Mouse (Mus musculus): ENCODE results near the gene Ptpn3. TPM values are rescaled to one million over a fixed set of nuclear protein-coding genes. Genes with fewer than 3 reads are reported as not detected.

Ptpn3 gene
- polyA plus RNA-seq, 1 experiment from 2014 or later: 3.5 TPM

GRCm38 (mm10) chr4:57294971-57295656 is 6.5 kb downstream of the Ptpn3 start:
- Histone ChIP-seq H3K4me2 (replicated peaks) (no peak overlapping the region), H3K27ac (no peak overlapping the region), H3K4me3 (no peak overlapping the region), H3K9me3 (no peaks in the 10 kb centered on the region), H3K9ac (no peak overlapping the region), H3K36me3 (no peaks in the 10 kb centered on the region), H3K4me1 (peaks cover 27% of the 10 kb centered on the region), H3K27me3 (peaks cover 49% of the 10 kb centered on the region)
- 73% methylated on average over 9 of the region's 9 CpGs for WGBS
- ATAC-seq (ENCODE audit: low FRiP score, low read depth): no peak

GRCm38 (mm10) chr4:57292670-57293069 is 9.0 kb downstream of the Ptpn3 start:
- H3K36me3 ChIP-seq: no peaks in the 10 kb centered on the region
- H3K9ac ChIP-seq: no peak overlapping the region
- H3K4me2 ChIP-seq (replicated peaks): no peak overlapping the region
- 84% methylated on average over 5 of the region's 5 CpGs for WGBS
- H3K4me1 ChIP-seq: 0 out of 2 replicates have a peak, but pooled peaks cover 13% of the 10 kb centered on the region
- no peak for ATAC-seq (ENCODE audit: low FRiP score, low read depth)
- H3K27me3 ChIP-seq: peaks cover 29% of the 10 kb centered on the region
- no peak overlapping the region for H3K4me3 ChIP-seq
- H3K27ac ChIP-seq: no peak overlapping the region
- no peaks in the 10 kb centered on the region for H3K9me3 ChIP-seq

GRCm38 (mm10) chr4:57290049-57290448 is 11.6 kb downstream of the Ptpn3 start:
- Histone ChIP-seq H3K27me3 (0 out of 2 replicates have a peak, but pooled peaks cover 4% of the 10 kb centered on the region), H3K4me1 (0 out of 2 replicates have a peak, but pooled peaks cover 6% of the 10 kb centered on the region), H3K36me3 (no peaks in the 10 kb centered on the region), H3K9ac (no peak overlapping the region), H3K4me2 (replicated peaks) (no peak overlapping the region), H3K27ac (no peak overlapping the region), H3K4me3 (no peak overlapping the region), H3K9me3 (no peaks in the 10 kb centered on the region)
- no peak for ATAC-seq (ENCODE audit: low FRiP score, low read depth)
- 80% methylated on average over 6 of the region's 6 CpGs for WGBS

- no peak overlapping the region for H3K4me2 ChIP-seq (replicated peaks)
- H3K27ac ChIP-seq: no peak overlapping the region
- 82% methylated on average over 3 of the region's 3 CpGs for WGBS
- no peaks in the 10 kb centered on the region for H3K9me3 ChIP-seq
- H3K27me3 ChIP-seq: no peaks in the 10 kb centered on the region
- no peak for ATAC-seq (ENCODE audit: low FRiP score, low read depth)
- H3K4me1 ChIP-seq: 0 out of 2 replicates have a peak, but pooled peaks cover 3% of the 10 kb centered on the region
- H3K9ac ChIP-seq: no peak overlapping the region
- no peak overlapping the region for H3K4me3 ChIP-seq
- no peaks in the 10 kb centered on the region for H3K36me3 ChIP-seq
Observed at GRCm38 (mm10) chr4:57287808-57288207, 13.8 kb downstream of the Ptpn3 start.

- H3K9me3 ChIP-seq: no peaks in the 10 kb centered on the region
- ATAC-seq (ENCODE audit: low FRiP score, low read depth): no peak
- no peaks in the 10 kb centered on the region for H3K36me3 ChIP-seq
- no peaks in the 10 kb centered on the region for H3K4me1 ChIP-seq
- 91% methylated on average over 2 of the region's 2 CpGs for WGBS
- no peaks in the 10 kb centered on the region for H3K27me3 ChIP-seq
- no peak overlapping the region for H3K4me3 ChIP-seq
- H3K9ac ChIP-seq: no peak overlapping the region
- H3K27ac ChIP-seq: no peak overlapping the region
- no peak overlapping the region for H3K4me2 ChIP-seq (replicated peaks)
Observed at GRCm38 (mm10) chr4:57285251-57285650, 16.4 kb downstream of the Ptpn3 start.

GRCm38 (mm10) chr4:57283189-57283588 is 18.4 kb downstream of the Ptpn3 start:
- Histone ChIP-seq H3K9ac (no peak overlapping the region), H3K27me3 (no peaks in the 10 kb centered on the region), H3K4me1 (peaks cover 16% of the 10 kb centered on the region), H3K9me3 (no peaks in the 10 kb centered on the region), H3K4me3 (no peak overlapping the region), H3K36me3 (no peaks in the 10 kb centered on the region), H3K4me2 (replicated peaks) (no peak overlapping the region), H3K27ac (no peak overlapping the region)
- 75% methylated on average over 3 of the region's 3 CpGs for WGBS
- ATAC-seq (ENCODE audit: low FRiP score, low read depth): no peak

- 57% methylated on average over 6 of the region's 6 CpGs for WGBS
- Histone ChIP-seq H3K4me1 (peaks cover 16% of the 10 kb centered on the region), H3K36me3 (no peaks in the 10 kb centered on the region), H3K9me3 (no peaks in the 10 kb centered on the region), H3K27ac (no peak overlapping the region), H3K4me3 (no peak overlapping the region), H3K9ac (no peak overlapping the region), H3K27me3 (no peaks in the 10 kb centered on the region), H3K4me2 (replicated peaks) (no peak overlapping the region)
- ATAC-seq (ENCODE audit: low FRiP score, low read depth): no peak
Observed at GRCm38 (mm10) chr4:57282630-57283029, 19.0 kb downstream of the Ptpn3 start.

- WGBS: 60% methylated on average over 5 of the region's 5 CpGs
- H3K27me3 ChIP-seq: no peaks in the 10 kb centered on the region
- H3K27ac ChIP-seq: no peak overlapping the region
- ATAC-seq (ENCODE audit: low FRiP score, low read depth): no peak
- no peaks in the 10 kb centered on the region for H3K9me3 ChIP-seq
- H3K4me2 ChIP-seq (replicated peaks): no peak overlapping the region
- H3K4me3 ChIP-seq: no peak overlapping the region
- peaks cover 16% of the 10 kb centered on the region for H3K4me1 ChIP-seq
- no peaks in the 10 kb centered on the region for H3K36me3 ChIP-seq
- H3K9ac ChIP-seq: no peak overlapping the region
Observed at GRCm38 (mm10) chr4:57282179-57282578, 19.5 kb downstream of the Ptpn3 start.

GRCm38 (mm10) chr4:57280888-57281287 is 20.7 kb downstream of the Ptpn3 start:
- Histone ChIP-seq H3K27me3 (no peaks in the 10 kb centered on the region), H3K4me1 (peaks cover 16% of the 10 kb centered on the region), H3K36me3 (no peaks in the 10 kb centered on the region), H3K4me3 (no peak overlapping the region), H3K4me2 (replicated peaks) (no peak overlapping the region), H3K9ac (no peak overlapping the region), H3K9me3 (no peaks in the 10 kb centered on the region), H3K27ac (no peak overlapping the region)
- no peak for ATAC-seq (ENCODE audit: low FRiP score, low read depth)
- WGBS: 86% methylated on average over 5 of the region's 5 CpGs

GRCm38 (mm10) chr4:57279229-57279628 is 22.4 kb downstream of the Ptpn3 start:
- H3K9me3 ChIP-seq: no peaks in the 10 kb centered on the region
- H3K4me1 ChIP-seq: peaks cover 16% of the 10 kb centered on the region
- H3K4me3 ChIP-seq: no peak overlapping the region
- H3K36me3 ChIP-seq: no peaks in the 10 kb centered on the region
- no peak overlapping the region for H3K4me2 ChIP-seq (replicated peaks)
- H3K9ac ChIP-seq: no peak overlapping the region
- H3K27me3 ChIP-seq: no peaks in the 10 kb centered on the region
- ATAC-seq (ENCODE audit: low FRiP score, low read depth): no peak
- H3K27ac ChIP-seq: no peak overlapping the region
- 18% methylated on average over 8 of the region's 8 CpGs for WGBS

- no peak for ATAC-seq (ENCODE audit: low FRiP score, low read depth)
- no peak overlapping the region for H3K27ac ChIP-seq
- H3K4me2 ChIP-seq (replicated peaks): no peak overlapping the region
- 25% methylated on average over 10 of the region's 10 CpGs for WGBS
- H3K4me1 ChIP-seq: peaks cover 16% of the 10 kb centered on the region
- H3K9me3 ChIP-seq: no peaks in the 10 kb centered on the region
- H3K4me3 ChIP-seq: no peak overlapping the region
- no peaks in the 10 kb centered on the region for H3K27me3 ChIP-seq
- H3K36me3 ChIP-seq: no peaks in the 10 kb centered on the region
- no peak overlapping the region for H3K9ac ChIP-seq
Observed at GRCm38 (mm10) chr4:57278812-57279211, 22.8 kb downstream of the Ptpn3 start.

- Histone ChIP-seq H3K4me2 (replicated peaks) (no peak overlapping the region), H3K9ac (no peak overlapping the region), H3K27me3 (no peaks in the 10 kb centered on the region), H3K4me3 (no peak overlapping the region), H3K27ac (no peak overlapping the region), H3K4me1 (peaks cover 16% of the 10 kb centered on the region), H3K36me3 (no peaks in the 10 kb centered on the region), H3K9me3 (no peaks in the 10 kb centered on the region)
- WGBS: 87% methylated on average over 2 of the region's 3 CpGs
- ATAC-seq (ENCODE audit: low FRiP score, low read depth): no peak
Observed at GRCm38 (mm10) chr4:57277671-57278070, 24.0 kb downstream of the Ptpn3 start.
